Mouse (Mus musculus): ENCODE results near the gene Rhbdd3.

GRCm38 (mm10) chr11:5114931-5115581, 16.3 kb downstream of the Rhbdd3 start:
- TF ChIP-seq GATA1 (IDR thresholded peaks at IDR 0.05; ENCODE audit: low read length), result no peak
- TF ChIP-seq TAL1 (IDR thresholded peaks at IDR 0.05; ENCODE audit: low read length), result no peak

Measured in erythroblast, embryonic 14.5 days (primary cell).